Mouse (Mus musculus) gastrocnemius, postnatal 10 days (tissue): Measurements from ENCODE around the gene Dnajb3. TPM values are rescaled to one million over a fixed set of nuclear protein-coding genes. Genes with fewer than 3 reads are reported as not detected.
A peak's percentile ranks its signal among the peaks of the same experiment; 100 is the strongest.
"Not testable (repeated sequence)": the region's sequence is repeated elsewhere in the genome, so short reads cannot be mapped to it uniquely, and the experiment has no call there.

Experiments used
- DNase-seq: peaks from one replicate; pipeline ENCODE4 v3.0.0; 2021; ENCODE audit warnings: mixed read lengths
- total RNA-seq, 2 experiments: library from RNA; stranded (reverse); gene quantifications; 2 replicates each; pipeline ENCODE4 v1.2.3; 2021

Dnajb3 gene
- total RNA-seq, 2 experiments from 2014 or later: 0.75 to 1.1 TPM

- peak; percentile 9 for DNase-seq
Observed at GRCm38 (mm10) chr1:88231803-88232499, 26.4 kb upstream of the Dnajb3 start.

DNA sequence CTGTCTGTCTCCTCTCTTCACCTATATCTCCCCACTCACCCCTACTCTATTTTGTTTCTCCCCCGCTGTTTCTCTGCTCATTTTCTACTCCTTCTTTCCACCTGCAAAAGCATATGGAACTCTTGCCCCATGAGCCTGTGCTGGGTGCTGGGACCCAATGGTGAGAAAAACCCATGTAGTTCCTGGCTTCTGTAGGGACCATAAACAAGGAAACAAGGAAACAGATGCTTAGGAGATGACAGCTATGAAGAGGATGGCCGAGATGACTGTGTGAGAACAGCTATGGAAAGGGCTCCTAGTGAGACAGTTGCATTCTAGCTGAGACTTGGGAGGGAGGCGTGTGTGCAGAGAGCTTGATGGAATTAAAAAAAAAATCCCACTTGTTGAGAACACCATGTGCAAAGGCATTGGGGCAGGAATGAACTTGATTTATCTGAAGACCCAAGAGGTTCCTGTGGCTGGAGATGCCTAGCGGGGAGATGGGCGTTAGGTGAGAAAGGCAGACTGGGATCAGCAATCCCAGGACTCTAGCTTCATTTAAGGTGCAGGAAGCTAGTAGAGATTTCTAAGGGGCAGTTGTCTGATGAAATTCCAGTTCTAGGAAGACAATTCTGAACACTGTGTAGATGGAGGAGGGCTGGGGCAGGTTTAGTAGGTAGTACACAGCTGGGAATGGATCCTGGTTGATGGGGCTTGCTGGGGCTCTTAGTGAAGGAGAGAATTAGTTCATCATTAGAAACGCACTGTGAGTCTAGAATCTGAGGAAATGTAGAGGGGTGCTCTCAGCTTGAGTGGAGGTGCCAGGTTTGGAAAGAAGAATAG lies 25.6 kb upstream of the Dnajb3 start:
- DNase-seq: peak; percentile 9

- peak; percentile 14 for DNase-seq
Observed at GRCm38 (mm10) chr1:88230421-88230820, 24.8 kb upstream of the Dnajb3 start.

GRCm38 (mm10) chr1:88229986-88230385 lies 24.4 kb upstream of the Dnajb3 start:
- DNase-seq: peak; percentile 12

DNA sequence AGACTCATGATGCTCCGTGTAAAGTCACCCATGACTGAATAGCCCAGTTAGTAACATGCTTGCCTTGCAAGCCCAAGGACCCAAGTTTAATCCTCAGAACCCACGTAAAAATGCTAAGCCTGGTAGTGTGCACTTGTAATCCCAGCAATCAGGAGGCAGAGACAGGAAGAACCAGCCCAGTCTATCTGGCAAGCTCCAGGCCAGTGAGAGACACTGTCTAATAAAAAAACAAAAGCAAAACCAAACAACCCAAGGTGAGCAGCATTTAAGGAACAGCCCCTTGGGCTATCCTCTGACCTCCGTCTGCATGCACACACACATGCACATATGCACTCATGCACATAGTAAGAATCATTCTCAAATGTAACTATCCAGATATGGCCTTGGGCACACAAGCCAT lies 24.0 kb upstream of the Dnajb3 start:
- peak; percentile 7 for DNase-seq

DNA sequence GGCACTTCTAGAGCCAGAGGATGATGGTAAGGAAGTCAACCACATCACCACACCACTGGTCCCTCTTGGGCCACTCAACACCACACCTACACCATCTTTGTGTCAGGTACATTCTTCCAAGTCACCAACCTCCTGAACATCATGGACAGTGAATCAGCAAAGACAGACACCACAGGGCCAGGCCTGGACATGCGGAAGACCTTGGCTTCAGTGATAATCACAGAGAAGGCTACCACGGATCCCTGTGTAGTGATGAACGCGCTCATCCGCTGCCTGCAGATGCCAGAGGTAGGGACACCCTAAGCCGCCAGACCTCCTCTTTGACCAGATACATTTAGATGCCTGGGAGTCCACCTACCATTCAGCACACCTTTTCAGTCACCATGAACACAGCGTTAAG lies 22.5 kb upstream of the Dnajb3 start:
- peak; percentile 14 for DNase-seq

GRCm38 (mm10) chr1:88227482-88227881 lies 21.9 kb upstream of the Dnajb3 start:
- DNase-seq: peak; percentile 4

DNA sequence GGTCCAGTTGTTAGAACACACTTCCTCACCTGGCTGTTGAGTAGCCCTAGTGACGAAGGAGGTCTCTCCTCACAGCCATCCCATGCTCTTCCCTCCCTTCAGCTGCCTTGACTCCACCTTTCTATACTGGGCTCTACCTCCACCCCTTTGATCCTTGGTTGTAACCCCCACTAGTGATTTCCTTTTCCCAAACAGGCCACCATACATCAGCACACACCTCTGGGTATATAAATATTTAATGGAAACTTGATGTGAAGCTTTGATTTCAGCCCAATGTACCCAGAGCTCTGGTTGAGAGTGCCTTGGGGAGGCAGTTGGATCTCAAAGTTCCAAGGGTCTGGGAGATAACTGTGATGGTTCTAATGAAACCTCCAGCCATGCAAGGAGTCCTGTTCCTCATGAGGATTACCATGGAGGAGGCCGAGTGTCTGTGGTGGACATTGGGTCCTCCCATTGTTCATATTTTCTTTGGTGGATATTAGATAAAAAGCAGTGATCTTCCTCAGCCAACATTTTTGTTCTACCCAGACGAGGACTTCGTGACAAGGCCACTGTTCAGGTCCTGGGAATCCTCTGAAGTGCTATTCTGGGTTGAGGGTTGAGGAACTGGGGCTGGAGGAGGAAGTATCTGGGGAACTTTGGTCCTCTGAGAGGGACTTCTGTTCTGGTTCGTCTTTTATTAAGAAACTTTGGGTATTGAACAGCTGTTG lies 21.2 kb upstream of the Dnajb3 start, which contains the start of gene Mroh2a:
Mroh2a (plus strand) TSS at position 317 of the 710 bp plus-strand sequence.
- peak; percentile 5 for DNase-seq

GRCm38 (mm10) chr1:88225741-88226140 lies 20.2 kb upstream of the Dnajb3 start:
- DNase-seq: no peak

GRCm38 (mm10) chr1:88225301-88225700 lies 19.7 kb upstream of the Dnajb3 start:
- DNase-seq: not testable (repeated sequence)

DNA sequence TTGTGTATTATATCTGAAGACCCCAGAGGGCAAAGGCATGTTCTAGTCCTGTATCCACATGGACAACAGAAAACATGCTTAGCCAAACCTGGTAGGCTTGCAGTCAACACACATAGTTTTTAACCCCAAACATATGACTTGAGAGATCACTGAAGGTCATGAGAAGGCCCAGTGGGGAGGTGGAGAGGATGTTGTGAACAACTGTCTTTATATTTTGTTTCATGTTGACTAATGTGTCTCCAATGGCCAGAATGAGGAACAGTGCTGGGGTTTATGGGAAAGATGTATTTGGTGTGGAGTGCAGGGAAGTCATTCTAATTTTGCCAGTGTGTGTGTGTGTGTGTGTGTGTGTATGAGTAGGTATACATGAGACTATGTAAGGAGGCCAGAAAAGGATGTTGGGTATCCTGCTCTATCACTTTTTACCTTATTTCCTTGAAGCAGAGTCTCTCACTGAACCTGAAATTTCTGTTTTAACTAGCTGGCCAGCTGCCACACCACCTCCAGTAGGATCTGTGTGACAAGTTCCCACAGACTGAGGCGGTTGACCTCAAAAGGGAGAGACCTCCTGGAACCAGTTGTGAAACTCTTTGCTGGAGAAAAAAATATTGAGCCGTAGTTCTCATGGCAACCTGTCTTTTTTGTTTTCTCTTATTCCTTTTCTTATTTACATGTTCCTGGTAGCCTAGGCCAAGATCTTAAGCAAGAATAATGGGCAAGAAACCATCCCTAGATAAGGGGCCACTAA lies 18.6 kb upstream of the Dnajb3 start:
- peak; percentile 27 for DNase-seq

DNA sequence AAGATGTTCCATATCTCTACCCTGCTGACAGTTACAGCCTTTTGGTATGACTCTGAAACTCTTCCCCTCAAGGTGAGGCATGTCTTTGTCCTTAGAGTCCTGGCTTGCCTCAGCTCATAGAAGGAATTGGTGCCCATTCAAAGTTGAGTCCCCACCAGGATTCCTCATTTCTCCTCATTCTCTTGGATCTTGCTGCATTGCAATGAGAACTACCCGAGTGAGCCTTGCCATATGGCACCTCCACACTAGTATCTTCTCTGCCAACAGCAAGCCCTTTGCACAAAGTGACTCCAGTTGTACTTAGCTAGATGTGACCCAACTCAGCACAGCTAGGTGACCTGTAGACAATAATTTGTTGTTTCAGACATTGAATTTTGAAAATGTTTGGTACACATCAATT lies 18.0 kb upstream of the Dnajb3 start:
- no peak for DNase-seq

- DNase-seq: not testable (repeated sequence)
Observed at GRCm38 (mm10) chr1:88223011-88223515, 17.5 kb upstream of the Dnajb3 start.

DNA sequence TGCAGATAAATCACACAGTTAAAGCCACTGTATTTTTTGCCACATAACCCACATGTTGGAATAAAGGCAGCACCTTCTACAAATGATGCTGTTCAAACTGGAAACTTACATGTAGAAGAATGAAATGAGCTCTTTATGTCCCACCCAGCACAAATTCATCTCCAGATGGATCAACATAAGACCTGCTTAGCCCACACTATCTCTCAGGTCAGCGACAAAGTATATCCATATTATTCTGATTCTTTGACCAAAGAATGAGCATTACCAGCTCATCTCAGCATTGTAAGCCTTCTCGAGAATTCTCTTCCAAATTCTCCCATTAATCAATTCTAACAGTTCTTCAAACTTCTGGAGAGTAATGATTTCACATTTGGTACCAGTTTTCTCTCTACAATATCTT lies 16.6 kb upstream of the Dnajb3 start:
- no peak for DNase-seq

DNA sequence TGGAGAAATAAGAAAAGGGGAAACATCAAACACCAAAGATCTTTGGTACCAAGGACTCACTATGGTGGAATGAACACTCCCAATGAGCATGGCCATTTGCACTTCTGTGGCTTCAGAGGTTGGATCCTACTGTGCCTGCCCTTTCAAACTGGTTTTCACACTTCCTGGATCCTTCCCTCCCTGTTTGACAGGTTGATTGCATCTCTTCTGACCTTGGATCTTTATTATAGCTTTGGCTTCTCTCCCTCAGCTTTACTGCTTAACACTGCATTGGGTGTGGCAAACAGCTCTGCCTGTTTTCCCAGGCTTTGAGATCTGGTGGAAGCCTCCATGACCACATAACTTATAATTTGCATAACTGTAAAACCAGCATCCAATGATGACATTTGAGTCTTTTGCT lies 14.8 kb upstream of the Dnajb3 start:
- DNase-seq: no peak

GRCm38 (mm10) chr1:88219054-88219453 lies 13.5 kb upstream of the Dnajb3 start:
- DNase-seq: no peak

- no peak for DNase-seq
Observed at GRCm38 (mm10) chr1:88218591-88218990, 13.0 kb upstream of the Dnajb3 start.

GRCm38 (mm10) chr1:88218051-88218450 lies 12.5 kb upstream of the Dnajb3 start:
- DNase-seq: peak; percentile 16

DNA sequence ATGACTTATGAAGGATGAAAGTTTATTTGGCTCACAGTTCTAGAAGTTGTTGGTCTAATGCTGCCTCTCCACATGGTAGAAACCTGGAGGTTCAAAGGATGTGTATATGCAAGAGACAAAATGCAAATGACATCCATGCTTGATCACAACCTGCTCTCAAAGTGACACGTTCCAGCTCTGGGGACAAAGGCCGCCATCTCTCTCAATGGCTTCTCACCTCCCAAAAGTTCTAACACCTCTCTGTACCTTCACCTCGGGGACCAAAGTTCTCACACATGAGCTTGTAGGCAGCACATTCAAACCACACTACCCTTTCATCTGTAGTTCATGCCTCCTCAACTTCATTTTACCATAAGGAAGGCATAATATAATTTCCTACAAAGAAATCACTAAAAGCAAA lies 12.0 kb upstream of the Dnajb3 start:
- DNase-seq: no peak

GRCm38 (mm10) chr1:88217144-88217543 lies 11.6 kb upstream of the Dnajb3 start:
- DNase-seq: no peak

- DNase-seq: no peak
Observed at GRCm38 (mm10) chr1:88216551-88216950, 11.0 kb upstream of the Dnajb3 start.
